Mouse (Mus musculus): ENCODE measurements at regions not wholly inside any gene's neighbourhood (a gene's known extent, or its start where the extent isn't known, plus 50 kb on each side); places are given as distances from the start of the nearest gene placed in this dataset.

DNA sequence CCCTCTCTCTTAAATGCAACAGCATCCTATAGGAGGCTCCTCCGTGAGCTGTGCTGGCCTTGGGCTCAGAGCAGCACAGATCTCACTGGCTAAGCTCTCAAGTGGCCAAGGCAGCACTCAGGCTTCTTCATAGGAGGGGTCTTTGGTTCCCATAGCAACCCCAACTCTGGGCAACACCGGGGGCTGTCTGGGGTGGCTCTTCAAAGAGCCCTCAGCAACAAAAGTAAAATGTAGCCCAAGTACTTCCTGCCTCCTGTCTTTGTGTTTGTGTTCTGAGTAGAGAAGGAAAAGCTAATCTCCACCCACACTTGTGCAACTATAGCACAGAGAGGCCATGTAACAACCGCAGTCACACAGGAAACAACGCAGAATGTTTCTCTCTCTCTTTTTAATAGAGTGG lies 322.2 kb upstream of the Tbx3 start:
- Histone ChIP-seq H3K4me3 (no peak overlapping the region), H3K36me3 (no peaks in the 10 kb centered on the region), H3K4me1 (peaks cover 23% of the 10 kb centered on the region), H3K27me3 (ENCODE audit: low read depth, poor library complexity, severe bottlenecking) (peaks cover 70% of the 10 kb centered on the region), H3K9me3 (replicated peaks) (no peaks in the 10 kb centered on the region), H3K27ac (no peak overlapping the region)
- no peak for DNase-seq (ENCODE audit: low spot score)
- WGBS: 60% methylated on average over 4 of the region's 4 CpGs

GRCm38 (mm10) chr5:119349395-119349794 lies 321.1 kb upstream of the Tbx3 start:
- Histone ChIP-seq H3K4me1 (peaks cover 23% of the 10 kb centered on the region), H3K36me3 (no peaks in the 10 kb centered on the region), H3K4me3 (no peak overlapping the region), H3K27ac (no peak overlapping the region), H3K27me3 (ENCODE audit: low read depth, poor library complexity, severe bottlenecking) (peaks cover 67% of the 10 kb centered on the region), H3K9me3 (replicated peaks) (no peaks in the 10 kb centered on the region)
- DNase-seq (ENCODE audit: low spot score): no peak
- WGBS: 74% methylated on average over 6 of the region's 6 CpGs

DNA sequence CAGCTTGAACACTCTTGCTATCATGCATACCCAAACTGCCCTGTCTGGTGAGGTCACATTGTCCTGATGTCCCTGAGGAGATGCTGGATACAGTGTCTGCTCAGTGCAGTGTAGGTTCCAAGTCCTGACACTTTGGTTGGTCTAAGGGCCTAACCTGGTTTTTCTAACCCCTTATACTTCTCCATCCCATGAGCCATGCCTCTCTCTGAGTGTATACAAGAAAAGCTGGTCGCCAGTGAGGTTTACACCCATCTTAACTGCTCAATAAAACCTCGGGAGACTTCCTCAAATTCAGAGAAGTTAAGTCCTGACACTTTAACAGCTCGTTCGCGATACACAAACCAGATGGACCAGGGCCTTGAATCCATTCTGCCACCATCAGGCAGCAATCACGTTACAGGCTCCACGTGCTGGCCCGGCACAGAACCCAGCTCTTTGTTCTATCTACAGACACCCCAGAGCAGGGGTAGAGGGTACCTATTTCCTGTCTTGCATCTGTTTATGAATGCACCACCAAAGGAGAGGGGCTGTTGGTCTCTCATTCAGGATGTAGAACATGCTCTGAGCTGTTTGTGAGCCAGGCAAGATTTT lies 320.0 kb upstream of the Tbx3 start:
- Histone ChIP-seq H3K36me3 (no peaks in the 10 kb centered on the region), H3K4me3 (no peak overlapping the region), H3K27me3 (ENCODE audit: low read depth, poor library complexity, severe bottlenecking) (peaks cover 66% of the 10 kb centered on the region), H3K27ac (peak overlapping the region; percentile 56), H3K4me1 (peaks cover 23% of the 10 kb centered on the region), H3K9me3 (replicated peaks) (no peaks in the 10 kb centered on the region)
- peak; percentile 75 for DNase-seq (ENCODE audit: low spot score)
- WGBS: 22% methylated on average over 8 of the region's 8 CpGs

DNA sequence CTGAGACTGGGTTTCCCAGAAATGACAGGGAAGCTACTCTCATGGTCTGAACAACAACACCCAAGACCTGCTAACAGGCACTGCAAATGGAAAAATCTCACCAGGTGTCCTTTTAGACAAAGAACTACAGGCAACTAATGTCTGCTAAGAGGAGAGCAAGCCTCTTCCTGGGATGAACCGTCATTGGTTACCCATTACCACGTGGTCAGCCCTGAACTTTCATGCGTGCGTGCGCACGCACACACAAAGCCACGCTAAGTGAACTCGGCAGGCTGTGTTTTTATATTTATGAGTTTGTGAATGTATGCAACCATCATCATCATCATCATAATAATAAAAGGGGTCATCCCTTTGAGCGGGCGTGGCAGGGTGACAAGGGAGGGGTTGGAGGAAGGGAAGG lies 315.0 kb upstream of the Tbx3 start:
- no peak for DNase-seq (ENCODE audit: low spot score)
- Histone ChIP-seq H3K4me3 (no peak overlapping the region), H3K9me3 (replicated peaks) (no peaks in the 10 kb centered on the region), H3K4me1 (peaks cover 13% of the 10 kb centered on the region), H3K27ac (no peak overlapping the region), H3K27me3 (ENCODE audit: low read depth, poor library complexity, severe bottlenecking) (peaks cover 59% of the 10 kb centered on the region), H3K36me3 (no peaks in the 10 kb centered on the region)
- 89% methylated on average over 10 of the region's 10 CpGs for WGBS

DNA sequence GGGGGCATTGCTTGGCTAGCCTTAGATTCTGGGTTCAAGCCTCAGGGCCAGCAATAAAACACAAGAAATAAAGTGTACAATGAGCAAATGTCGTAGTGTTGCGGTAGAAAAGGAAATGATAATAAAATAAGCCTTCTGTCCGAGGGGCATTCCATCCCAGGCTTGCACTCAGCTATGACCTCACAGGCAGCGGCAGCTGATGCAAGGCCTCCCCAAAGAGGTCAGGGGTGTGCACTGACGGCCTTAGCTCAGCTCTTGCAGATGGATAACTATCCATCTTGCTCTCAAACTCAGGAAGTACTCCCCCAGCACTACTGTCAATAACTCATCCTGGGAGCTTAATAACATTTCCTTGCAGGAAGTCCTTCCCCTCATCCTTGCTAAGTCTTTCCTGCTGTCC lies 314.4 kb upstream of the Tbx3 start:
- Histone ChIP-seq H3K27me3 (ENCODE audit: low read depth, poor library complexity, severe bottlenecking) (peaks cover 61% of the 10 kb centered on the region), H3K4me1 (peaks cover 7% of the 10 kb centered on the region; the same call in 1 of the 2 replicates), H3K4me3 (no peak overlapping the region), H3K36me3 (no peaks in the 10 kb centered on the region), H3K9me3 (replicated peaks) (no peaks in the 10 kb centered on the region), H3K27ac (no peak overlapping the region)
- 50% methylated on average over 5 of the region's 5 CpGs for WGBS
- DNase-seq (ENCODE audit: low spot score): no peak

- WGBS: 72% methylated on average over 5 of the region's 5 CpGs
- no peak for DNase-seq (ENCODE audit: low spot score)
- Histone ChIP-seq H3K36me3 (no peaks in the 10 kb centered on the region), H3K27me3 (ENCODE audit: low read depth, poor library complexity, severe bottlenecking) (peaks cover 70% of the 10 kb centered on the region), H3K9me3 (replicated peaks) (no peaks in the 10 kb centered on the region), H3K27ac (no peak overlapping the region), H3K4me3 (no peak overlapping the region), H3K4me1 (peaks cover 10% of the 10 kb centered on the region; the same call in 1 of the 2 replicates)
Observed at GRCm38 (mm10) chr5:119359709-119360108, 310.8 kb upstream of the Tbx3 start.

DNA sequence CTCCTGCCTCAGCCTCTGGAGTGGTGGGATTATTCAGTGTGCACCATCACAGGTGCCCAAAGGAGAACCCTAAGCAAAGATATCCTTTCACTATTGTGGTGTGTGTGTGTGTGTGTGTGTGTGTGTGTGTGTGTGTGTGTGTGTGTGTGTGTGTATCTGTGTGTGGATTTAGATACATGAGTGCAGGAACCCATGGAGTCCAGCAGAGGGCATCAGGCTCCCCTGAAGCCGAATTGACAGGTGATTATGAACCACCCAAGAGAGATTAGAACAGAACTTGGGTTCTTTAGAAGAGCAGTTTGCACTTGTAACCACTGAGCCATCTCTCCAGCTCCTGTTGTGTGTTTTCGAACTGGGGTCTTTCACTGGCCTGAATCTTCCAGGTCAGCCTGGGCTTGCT lies 310.1 kb upstream of the Tbx3 start:
- H3K4me3 ChIP-seq: no peak overlapping the region
- WGBS: 100% methylated on average over 2 of the region's 2 CpGs
- peaks cover 10% of the 10 kb centered on the region; the same call in 1 of the 2 replicates for H3K4me1 ChIP-seq
- no peak for DNase-seq (ENCODE audit: low spot score)
- H3K36me3 ChIP-seq: no peaks in the 10 kb centered on the region
- H3K9me3 ChIP-seq (replicated peaks): no peaks in the 10 kb centered on the region
- H3K27me3 ChIP-seq (ENCODE audit: low read depth, poor library complexity, severe bottlenecking): peaks cover 72% of the 10 kb centered on the region
- no peak overlapping the region for H3K27ac ChIP-seq

DNA sequence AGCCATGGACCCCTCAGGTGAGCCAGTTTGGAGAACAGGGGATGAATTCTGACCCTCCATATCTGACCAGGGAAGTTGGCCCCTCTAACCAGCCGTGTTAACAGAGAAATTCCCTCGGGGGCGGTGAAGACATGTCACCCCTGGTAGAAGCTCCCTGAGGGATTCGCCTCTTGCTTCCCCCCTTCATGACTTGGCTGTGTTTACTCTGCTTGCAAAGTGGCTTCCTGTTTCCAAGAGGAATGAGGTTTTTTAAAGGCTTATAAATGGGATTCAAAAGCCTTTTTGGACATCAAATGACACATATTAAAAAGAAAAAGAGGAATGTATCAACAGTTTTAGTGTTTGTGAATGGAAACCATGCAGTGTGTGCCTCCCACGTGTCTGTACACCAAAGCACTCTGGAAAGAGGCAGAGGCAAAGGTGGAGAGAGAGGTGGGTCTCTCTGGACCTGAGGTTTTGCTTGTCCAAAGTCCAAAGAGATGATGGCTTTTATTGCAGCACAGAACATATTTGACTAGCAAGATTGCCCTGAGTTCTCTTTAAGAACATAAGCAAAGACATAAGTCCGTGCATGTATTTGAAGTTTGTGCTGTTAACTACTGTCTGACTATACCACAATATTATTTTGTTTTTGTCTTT lies 308.9 kb upstream of the Tbx3 start:
- peaks cover 8% of the 10 kb centered on the region; the same call in 1 of the 2 replicates for H3K4me1 ChIP-seq
- no peak for DNase-seq (ENCODE audit: low spot score)
- no peaks in the 10 kb centered on the region for H3K9me3 ChIP-seq (replicated peaks)
- WGBS: 82% methylated on average over 6 of the region's 6 CpGs
- no peak overlapping the region for H3K27ac ChIP-seq
- H3K4me3 ChIP-seq: no peak overlapping the region
- no peaks in the 10 kb centered on the region for H3K36me3 ChIP-seq
- H3K27me3 ChIP-seq (ENCODE audit: low read depth, poor library complexity, severe bottlenecking): peaks cover 72% of the 10 kb centered on the region

DNA sequence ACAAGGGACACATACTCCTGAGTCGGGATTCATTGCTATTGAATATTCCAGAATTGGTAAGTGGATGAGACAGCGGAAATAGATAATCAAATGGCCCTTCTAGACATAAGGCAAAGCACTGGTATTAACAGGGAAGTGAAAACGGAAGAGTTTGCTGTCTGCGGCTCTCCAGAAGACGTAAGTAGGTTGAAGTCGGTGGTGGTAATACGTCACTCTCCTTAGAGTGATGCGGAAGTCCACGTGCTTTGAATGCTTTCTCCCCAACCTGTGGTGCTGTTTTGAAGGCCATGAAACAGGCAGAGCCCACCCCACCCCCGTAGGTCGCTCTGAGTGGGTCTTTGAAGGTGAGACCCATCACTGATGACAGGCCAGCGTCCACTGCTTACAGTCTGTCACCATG lies 308.0 kb upstream of the Tbx3 start:
- WGBS: 74% methylated on average over 12 of the region's 12 CpGs

GRCm38 (mm10) chr5:119364250-119364649 lies 306.2 kb upstream of the Tbx3 start:
- no peak overlapping the region for H3K4me3 ChIP-seq
- DNase-seq (ENCODE audit: low spot score): no peak
- no peaks in the 10 kb centered on the region for H3K36me3 ChIP-seq
- no peaks in the 10 kb centered on the region for H3K9me3 ChIP-seq (replicated peaks)
- 0 out of 2 replicates have a peak, but pooled peaks cover 7% of the 10 kb centered on the region for H3K4me1 ChIP-seq
- no peak overlapping the region for H3K27ac ChIP-seq
- peaks cover 59% of the 10 kb centered on the region for H3K27me3 ChIP-seq (ENCODE audit: low read depth, poor library complexity, severe bottlenecking)
- 73% methylated on average over 4 of the region's 4 CpGs for WGBS

More for the DNA sequence above, 308.0 kb upstream of the Tbx3 start:
- Histone ChIP-seq H3K27ac (no peak overlapping the region), H3K4me3 (no peak overlapping the region), H3K36me3 (no peaks in the 10 kb centered on the region), H3K9me3 (replicated peaks) (no peaks in the 10 kb centered on the region), H3K4me1 (0 out of 2 replicates have a peak, but pooled peaks cover 7% of the 10 kb centered on the region), H3K27me3 (ENCODE audit: low read depth, poor library complexity, severe bottlenecking) (peaks cover 70% of the 10 kb centered on the region)
- no peak for DNase-seq (ENCODE audit: low spot score)

DNA sequence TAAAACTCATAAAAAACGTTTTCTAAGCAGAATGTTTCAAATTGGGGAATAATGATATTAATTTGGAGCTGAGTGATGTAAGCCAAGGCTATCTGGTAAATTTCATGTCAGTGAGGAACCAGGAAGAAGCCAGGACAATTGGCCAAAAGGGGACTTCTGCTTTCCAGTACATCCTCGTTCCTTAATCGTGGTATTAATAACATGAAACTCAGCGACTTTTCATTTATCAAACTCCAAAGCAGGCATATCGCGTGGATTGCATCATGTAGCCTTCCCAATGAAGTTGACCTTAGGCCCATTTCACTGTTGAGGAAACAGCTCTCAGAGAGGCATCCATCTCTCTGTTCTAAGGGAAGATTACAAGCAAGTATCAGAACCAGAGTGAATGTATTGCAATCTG lies 305.3 kb upstream of the Tbx3 start:
- WGBS: 81% methylated on average over 6 of the region's 6 CpGs

DNA sequence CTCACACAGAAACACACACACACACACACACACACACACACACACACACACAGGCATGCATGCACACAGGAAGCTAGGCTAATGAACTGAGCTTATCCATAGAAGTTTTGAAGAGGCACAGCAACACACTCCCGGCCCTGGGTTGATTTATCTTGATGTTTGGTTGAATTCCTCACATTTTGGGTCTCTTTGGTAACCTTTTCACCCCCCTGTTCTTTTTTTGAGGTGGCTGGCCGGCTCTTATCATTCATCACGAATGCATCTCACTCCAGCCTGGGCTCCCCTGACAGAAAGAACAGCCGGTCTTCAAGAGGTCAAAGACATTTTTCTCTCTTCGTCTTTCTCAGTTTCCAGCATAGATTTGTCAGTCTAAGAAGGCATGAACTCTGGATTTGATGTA lies 304.2 kb upstream of the Tbx3 start:
- no peak for DNase-seq (ENCODE audit: low spot score)
- Histone ChIP-seq H3K4me1 (peaks cover 15% of the 10 kb centered on the region), H3K4me3 (no peak overlapping the region), H3K9me3 (replicated peaks) (no peaks in the 10 kb centered on the region), H3K36me3 (no peaks in the 10 kb centered on the region), H3K27me3 (ENCODE audit: low read depth, poor library complexity, severe bottlenecking) (peaks cover 51% of the 10 kb centered on the region), H3K27ac (no peak overlapping the region)
- WGBS: 23% methylated on average over 5 of the region's 5 CpGs

More for the DNA sequence above, 305.3 kb upstream of the Tbx3 start:
- Histone ChIP-seq H3K4me1 (0 out of 2 replicates have a peak, but pooled peaks cover 7% of the 10 kb centered on the region), H3K4me3 (no peak overlapping the region), H3K9me3 (replicated peaks) (no peaks in the 10 kb centered on the region), H3K27me3 (ENCODE audit: low read depth, poor library complexity, severe bottlenecking) (peaks cover 55% of the 10 kb centered on the region), H3K27ac (no peak overlapping the region), H3K36me3 (no peaks in the 10 kb centered on the region)
- no peak for DNase-seq (ENCODE audit: low spot score)

- peaks cover 12% of the 10 kb centered on the region for H3K4me1 ChIP-seq
Observed at GRCm38 (mm10) chr5:119370481-119370880, 300.0 kb upstream of the Tbx3 start.

More at GRCm38 (mm10) chr5:119370481-119370880, 300.0 kb upstream of the Tbx3 start:
- WGBS: 78% methylated on average over 12 of the region's 12 CpGs
- Histone ChIP-seq H3K36me3 (no peaks in the 10 kb centered on the region), H3K9me3 (replicated peaks) (no peaks in the 10 kb centered on the region), H3K4me3 (no peak overlapping the region), H3K27ac (0 out of 2 replicates have a peak overlapping the region, but pooled peaks have one; percentile 14), H3K27me3 (ENCODE audit: low read depth, poor library complexity, severe bottlenecking) (peaks cover 41% of the 10 kb centered on the region)
- no peak for DNase-seq (ENCODE audit: low spot score)

Measured in limb, embryonic 10.5 days (tissue).